Mouse (Mus musculus): Measurements from ENCODE around the gene Fam76a.

- TF ChIP-seq CTCF (IDR thresholded peaks at IDR 0.05; ENCODE audit: extremely low read depth, insufficient read depth, low read length) (no peak), POLR2A (IDR thresholded peaks at IDR 0.05; ENCODE audit: extremely low read depth, insufficient read depth, low read length) (no peak)
Observed at GRCm38 (mm10) chr4:132873481-132874362, 48.6 kb downstream of the Fam76a start.

Data from cortical plate, adult 2 months (tissue).